Mouse (Mus musculus): ENCODE measurements around the gene Tmem209. TPM values are rescaled to one million over a fixed set of nuclear protein-coding genes. Genes with fewer than 3 reads are reported as not detected.

Tmem209 gene
- polyA plus RNA-seq, 1 experiment from 2014 or later: 38.3 TPM

DNA sequence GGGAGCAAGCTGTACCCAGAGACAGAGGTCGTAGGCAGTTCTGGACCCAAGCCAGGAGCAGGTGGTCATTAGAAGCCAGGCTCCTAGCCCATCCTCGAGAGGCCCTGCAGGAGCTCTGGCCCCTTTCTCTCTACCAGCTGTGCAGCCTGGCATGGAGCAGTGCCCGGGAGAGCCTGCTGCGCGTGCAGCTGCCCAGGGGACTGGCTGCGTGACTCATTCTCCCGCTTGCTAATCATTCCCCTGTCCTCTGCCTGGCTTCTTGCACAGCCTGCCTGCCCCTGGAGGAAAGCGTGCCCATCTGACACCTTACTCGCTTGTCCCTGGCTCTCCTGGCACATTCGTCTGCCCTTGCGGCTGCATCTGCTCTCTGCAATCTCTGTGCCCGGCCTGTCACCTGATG is 40.2 kb downstream of the Tmem209 start:
- Histone ChIP-seq H3K4me1 (replicated peaks) (peaks cover 28% of the 10 kb centered on the region), H3K36me3 (no peaks in the 10 kb centered on the region), H3K27ac (peak overlapping the region; percentile 70), H3K27me3 (ENCODE audit: insufficient read depth, poor library complexity, severe bottlenecking) (peaks cover 5% of the 10 kb centered on the region; the same call in 1 of the 2 replicates), H3K4me3 (no peak overlapping the region), H3K9me3 (no peaks in the 10 kb centered on the region)
- 87% methylated on average over 12 of the region's 12 CpGs for WGBS
- no peak for DNase-seq (ENCODE audit: low spot score)

DNA sequence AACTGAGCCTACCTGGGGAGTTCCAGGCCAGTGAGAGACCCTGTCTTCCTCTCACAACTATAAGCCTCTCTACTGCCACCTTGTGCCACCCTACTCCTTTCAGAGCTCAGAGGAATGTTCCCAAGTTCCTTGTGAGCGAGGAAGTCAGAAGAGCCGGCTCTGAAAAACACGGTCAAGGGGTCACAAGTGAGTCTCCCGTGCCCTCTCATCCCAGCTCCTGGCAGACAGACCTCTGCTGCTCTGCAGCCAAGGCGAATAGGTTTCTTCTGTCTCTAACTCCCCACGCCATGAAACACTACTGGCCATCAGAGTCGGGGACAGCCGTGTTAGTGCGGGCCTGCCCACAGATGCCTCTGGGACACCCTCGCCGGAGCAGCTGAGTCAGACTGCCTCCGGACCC is 40.9 kb downstream of the Tmem209 start:
- WGBS: 52% methylated on average over 12 of the region's 12 CpGs
- Histone ChIP-seq H3K4me3 (no peak overlapping the region), H3K9me3 (no peaks in the 10 kb centered on the region), H3K4me1 (replicated peaks) (peaks cover 28% of the 10 kb centered on the region), H3K27ac (peak overlapping the region; percentile 70), H3K36me3 (no peaks in the 10 kb centered on the region), H3K27me3 (ENCODE audit: insufficient read depth, poor library complexity, severe bottlenecking) (peaks cover 5% of the 10 kb centered on the region; the same call in 1 of the 2 replicates)
- DNase-seq (ENCODE audit: low spot score): peak; percentile 35

DNA sequence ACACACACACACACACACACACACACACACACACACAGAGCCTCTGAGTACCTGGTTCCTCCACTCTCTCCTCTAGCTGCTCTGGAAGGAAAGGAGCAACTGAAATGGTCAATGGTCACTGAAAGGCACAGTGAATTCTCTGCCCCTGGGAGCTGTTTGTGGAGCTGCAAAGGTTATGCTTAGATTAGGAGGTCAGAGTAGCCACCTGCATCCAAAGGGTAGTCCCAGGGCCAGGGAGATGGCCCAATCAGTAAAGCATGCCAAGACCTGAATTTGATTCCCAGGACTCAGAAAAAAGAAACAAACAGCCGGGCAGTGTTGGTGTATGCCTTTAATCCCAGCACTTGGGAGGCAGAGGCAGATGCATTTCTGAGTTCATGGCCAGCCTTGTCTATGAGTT is 41.5 kb downstream of the Tmem209 start:
- Histone ChIP-seq H3K36me3 (no peaks in the 10 kb centered on the region), H3K27ac (no peak overlapping the region), H3K4me3 (no peak overlapping the region), H3K27me3 (ENCODE audit: insufficient read depth, poor library complexity, severe bottlenecking) (peaks cover 5% of the 10 kb centered on the region; the same call in 1 of the 2 replicates), H3K4me1 (replicated peaks) (peaks cover 28% of the 10 kb centered on the region), H3K9me3 (no peaks in the 10 kb centered on the region)
- 72% methylated on average over 1 of the region's 1 CpGs for WGBS
- DNase-seq (ENCODE audit: low spot score): no peak

DNA sequence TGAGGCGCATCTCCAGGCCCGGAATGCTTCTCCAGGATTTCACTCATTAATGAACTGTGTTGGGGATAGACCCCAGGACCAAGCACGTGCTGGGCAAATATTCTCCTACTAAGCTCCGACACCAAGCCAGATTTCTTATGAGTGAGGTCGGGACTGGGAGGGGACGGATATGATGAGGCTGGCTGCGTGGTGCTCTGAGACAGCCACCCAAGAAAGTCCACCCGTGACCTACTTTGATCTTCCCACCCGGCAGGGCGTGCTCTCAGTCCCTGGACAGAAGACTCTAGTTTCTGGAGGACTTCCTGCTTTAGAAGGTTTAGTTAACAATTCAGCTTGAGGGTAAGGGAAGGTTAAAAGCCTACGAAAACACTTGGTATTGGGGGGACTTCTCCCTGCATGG is 44.0 kb downstream of the Tmem209 start:
- peaks cover 48% of the 10 kb centered on the region for H3K4me1 ChIP-seq (replicated peaks)
- peaks cover 5% of the 10 kb centered on the region; the same call in 1 of the 2 replicates for H3K27me3 ChIP-seq (ENCODE audit: insufficient read depth, poor library complexity, severe bottlenecking)
- no peak overlapping the region for H3K4me3 ChIP-seq
- no peak for DNase-seq (ENCODE audit: low spot score)
- H3K9me3 ChIP-seq: no peaks in the 10 kb centered on the region
- no peaks in the 10 kb centered on the region for H3K36me3 ChIP-seq
- WGBS: 85% methylated on average over 11 of the region's 11 CpGs
- H3K27ac ChIP-seq: no peak overlapping the region; the same call in 1 of the 2 replicates

DNA sequence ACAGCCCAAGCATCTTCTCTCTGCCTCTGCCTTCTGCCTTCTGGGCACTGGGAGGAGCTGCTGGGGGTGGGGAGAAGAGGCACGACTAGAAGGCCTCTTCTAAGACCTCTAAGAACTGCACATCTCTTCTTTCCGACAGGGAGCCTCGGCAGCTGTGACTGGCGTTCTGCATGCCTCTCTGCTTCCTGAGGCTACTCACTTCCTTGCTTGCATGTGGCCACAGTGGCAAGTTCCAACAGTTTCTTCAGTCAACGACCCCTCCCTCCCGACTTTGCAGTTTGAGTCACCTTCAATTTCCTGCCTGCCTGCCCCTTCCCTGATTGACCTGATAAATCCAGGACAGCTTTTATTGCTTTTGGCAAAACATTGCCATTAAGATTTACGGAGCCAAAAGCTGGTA is 46.8 kb downstream of the Tmem209 start:
- DNase-seq (ENCODE audit: low spot score): no peak
- Histone ChIP-seq H3K27me3 (ENCODE audit: insufficient read depth, poor library complexity, severe bottlenecking) (peaks cover 5% of the 10 kb centered on the region; the same call in 1 of the 2 replicates), H3K4me1 (replicated peaks) (peaks cover 51% of the 10 kb centered on the region), H3K27ac (peak overlapping the region; percentile 95), H3K4me3 (no peak overlapping the region), H3K9me3 (no peaks in the 10 kb centered on the region), H3K36me3 (no peaks in the 10 kb centered on the region)
- 49% methylated on average over 7 of the region's 7 CpGs for WGBS

DNA sequence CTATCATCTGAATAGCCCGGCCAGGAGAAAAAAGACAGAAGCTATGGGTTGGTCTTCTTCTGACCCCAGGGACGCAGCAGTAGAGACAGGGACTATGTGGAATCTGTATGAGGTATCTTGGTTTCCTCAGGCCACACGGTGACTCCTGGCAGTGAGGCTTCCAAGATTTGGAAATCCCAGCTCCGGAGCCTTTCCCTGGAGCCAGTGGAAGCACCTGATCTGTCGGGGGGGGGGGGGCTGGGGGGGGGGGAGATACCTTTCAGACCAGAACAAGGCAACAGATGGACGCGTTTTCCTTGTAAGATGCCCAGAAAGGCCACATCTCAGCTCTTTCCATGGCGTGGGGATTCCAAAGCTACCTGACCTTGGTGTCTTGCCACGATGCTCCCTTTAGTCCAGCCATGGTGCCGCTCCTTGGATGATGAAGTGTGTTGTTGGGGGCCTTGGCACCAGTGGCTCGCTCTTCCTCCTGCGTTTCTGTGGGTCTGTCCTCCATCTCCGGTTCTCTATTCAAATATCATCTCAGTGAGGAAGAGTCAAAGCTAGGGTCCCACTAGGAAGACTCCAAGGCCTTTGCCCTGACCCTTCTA is 47.7 kb downstream of the Tmem209 start:
- Histone ChIP-seq H3K27me3 (ENCODE audit: insufficient read depth, poor library complexity, severe bottlenecking) (peaks cover 5% of the 10 kb centered on the region; the same call in 1 of the 2 replicates), H3K36me3 (no peaks in the 10 kb centered on the region), H3K4me1 (replicated peaks) (peaks cover 43% of the 10 kb centered on the region), H3K27ac (peak overlapping the region; percentile 95), H3K9me3 (no peaks in the 10 kb centered on the region), H3K4me3 (no peak overlapping the region)
- no peak for DNase-seq (ENCODE audit: low spot score)
- WGBS: 88% methylated on average over 13 of the region's 13 CpGs

DNA sequence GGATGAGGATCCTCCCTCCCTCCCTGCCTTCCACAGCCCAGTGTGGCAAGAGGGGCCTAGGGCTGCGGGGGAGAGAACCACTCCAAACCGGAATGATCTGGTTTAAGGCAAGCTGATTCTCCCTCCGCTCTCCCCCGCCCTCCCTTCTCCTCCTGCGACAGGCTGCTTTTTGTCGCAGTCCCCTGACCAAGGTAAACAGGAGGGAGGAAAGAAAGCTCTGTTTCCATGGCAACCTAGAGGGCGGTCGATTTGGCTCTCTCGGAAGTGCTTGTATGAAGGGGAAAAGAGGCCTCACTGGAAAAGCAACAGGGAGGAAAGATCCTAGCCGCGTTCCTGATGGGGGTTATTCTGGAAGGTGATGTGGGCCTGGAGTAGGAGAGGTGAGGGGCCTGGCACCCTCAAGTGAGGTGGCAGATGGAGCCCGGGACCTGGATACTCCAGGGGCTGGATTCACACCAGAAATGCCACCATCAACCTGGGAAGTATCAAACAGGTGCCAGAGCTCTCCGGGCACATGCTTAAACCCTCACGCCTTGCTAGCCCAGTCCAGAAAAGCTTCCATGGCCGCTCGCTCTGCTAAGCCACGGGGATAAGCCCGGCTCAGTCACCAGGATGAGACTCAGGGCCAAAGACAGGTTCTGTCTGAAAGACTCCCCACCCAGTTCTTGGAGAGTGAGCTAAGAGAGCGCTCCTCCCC is 48.7 kb downstream of the Tmem209 start:
- H3K27ac ChIP-seq: peak overlapping the region; percentile 95
- DNase-seq (ENCODE audit: low spot score): peak; percentile 90
- H3K36me3 ChIP-seq: peaks cover 6% of the 10 kb centered on the region; the same call in 1 of the 2 replicates
- no peaks in the 10 kb centered on the region for H3K9me3 ChIP-seq
- H3K4me1 ChIP-seq (replicated peaks): peaks cover 43% of the 10 kb centered on the region
- WGBS: 12% methylated on average over 19 of the region's 19 CpGs
- peaks cover 5% of the 10 kb centered on the region; the same call in 1 of the 2 replicates for H3K27me3 ChIP-seq (ENCODE audit: insufficient read depth, poor library complexity, severe bottlenecking)
- peak overlapping the region; percentile 59 for H3K4me3 ChIP-seq

DNA sequence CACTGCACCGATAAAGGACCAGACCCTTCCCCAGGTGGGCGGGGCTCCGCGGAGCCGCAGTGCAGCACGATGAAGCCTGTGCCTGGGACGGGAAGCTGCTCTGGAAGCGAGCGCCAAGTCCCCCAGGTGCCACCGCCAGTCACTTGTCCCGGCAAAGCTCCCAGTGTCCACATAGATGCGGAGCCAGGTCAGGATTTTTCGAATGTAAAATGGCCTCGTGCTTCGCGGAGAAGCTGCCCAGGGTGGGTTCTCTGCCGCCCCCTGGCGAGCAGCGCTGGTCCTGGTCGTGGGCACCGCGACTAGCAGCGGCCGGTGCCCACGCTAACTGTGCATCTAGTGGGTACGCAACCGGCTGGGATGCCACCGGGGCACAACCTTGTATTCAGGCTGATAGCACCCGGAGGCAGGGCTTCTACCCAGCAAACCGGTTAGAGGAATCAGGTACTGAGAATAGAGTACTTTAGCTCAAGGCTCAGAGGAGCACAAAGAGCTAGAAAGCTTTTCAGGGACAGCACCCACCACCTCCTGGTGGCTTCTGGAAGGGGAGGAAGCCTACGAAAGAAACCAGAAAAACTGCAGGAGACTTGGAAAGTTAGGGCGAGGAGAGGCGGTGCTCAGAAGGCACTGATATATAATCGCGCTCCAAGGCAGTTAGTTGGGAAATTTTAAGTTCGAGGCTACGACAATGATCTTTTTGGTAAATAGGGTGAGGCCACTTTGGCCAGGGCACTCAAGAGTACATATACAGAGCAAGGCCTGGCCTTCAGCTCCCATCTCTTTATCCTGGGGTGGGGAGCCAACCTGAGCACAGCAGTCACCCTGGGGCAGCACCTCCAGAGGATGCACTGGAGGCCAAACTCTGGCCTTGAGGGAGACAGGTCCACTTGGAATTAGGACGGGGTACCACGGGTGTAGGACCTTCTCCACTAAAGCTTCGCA is 49.5 kb downstream of the Tmem209 start:
- Histone ChIP-seq H3K4me3 (peak overlapping the region; percentile 59), H3K4me1 (replicated peaks) (peaks cover 43% of the 10 kb centered on the region), H3K27me3 (ENCODE audit: insufficient read depth, poor library complexity, severe bottlenecking) (peaks cover 5% of the 10 kb centered on the region; the same call in 1 of the 2 replicates), H3K27ac (peak overlapping the region; percentile 95), H3K9me3 (no peaks in the 10 kb centered on the region), H3K36me3 (peaks cover 14% of the 10 kb centered on the region)
- DNase-seq (ENCODE audit: low spot score): peak; percentile 86
- WGBS: 5% methylated on average over 40 of the region's 40 CpGs

DNA sequence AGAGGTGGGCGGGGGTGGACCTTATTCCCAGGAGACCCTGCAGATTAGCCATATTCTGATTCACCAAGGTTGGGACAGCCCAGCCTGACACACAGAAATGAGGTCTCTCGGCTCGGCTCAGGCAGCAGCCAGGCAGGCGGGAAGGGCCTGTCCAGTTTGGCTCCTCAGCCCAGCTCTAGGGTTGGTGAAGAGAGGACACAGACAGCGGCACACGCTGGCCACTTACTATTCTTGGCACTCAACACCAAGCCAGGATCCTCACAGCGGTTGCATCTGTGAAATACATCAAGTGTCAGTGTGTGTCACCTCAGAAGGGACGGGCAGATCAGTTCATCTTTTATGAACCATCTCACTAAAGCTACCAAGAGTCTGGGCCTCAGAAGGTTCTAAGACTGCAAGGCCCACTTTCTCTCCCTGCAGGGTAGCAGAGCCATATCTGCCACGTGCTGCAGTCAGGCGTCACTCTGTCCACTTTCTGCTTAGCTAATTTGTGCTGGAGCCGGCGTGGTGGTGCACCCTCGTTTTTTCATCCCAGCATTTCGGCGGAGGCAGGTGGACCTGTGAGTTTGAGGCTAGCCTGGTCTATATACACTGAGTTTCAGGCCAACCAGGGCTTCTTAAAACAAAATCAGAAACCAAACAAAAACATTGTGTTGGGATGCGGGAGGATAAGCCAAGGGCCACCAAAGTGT is 50.4 kb downstream of the Tmem209 start:
- H3K4me1 ChIP-seq (replicated peaks): peaks cover 37% of the 10 kb centered on the region
- peaks cover 23% of the 10 kb centered on the region for H3K36me3 ChIP-seq
- WGBS: 77% methylated on average over 16 of the region's 16 CpGs
- DNase-seq (ENCODE audit: low spot score): no peak
- H3K9me3 ChIP-seq: no peaks in the 10 kb centered on the region
- no peaks in the 10 kb centered on the region; the same call in 1 of the 2 replicates for H3K27me3 ChIP-seq (ENCODE audit: insufficient read depth, poor library complexity, severe bottlenecking)
- H3K4me3 ChIP-seq: peak overlapping the region; percentile 59
- peak overlapping the region; percentile 95 for H3K27ac ChIP-seq

DNA sequence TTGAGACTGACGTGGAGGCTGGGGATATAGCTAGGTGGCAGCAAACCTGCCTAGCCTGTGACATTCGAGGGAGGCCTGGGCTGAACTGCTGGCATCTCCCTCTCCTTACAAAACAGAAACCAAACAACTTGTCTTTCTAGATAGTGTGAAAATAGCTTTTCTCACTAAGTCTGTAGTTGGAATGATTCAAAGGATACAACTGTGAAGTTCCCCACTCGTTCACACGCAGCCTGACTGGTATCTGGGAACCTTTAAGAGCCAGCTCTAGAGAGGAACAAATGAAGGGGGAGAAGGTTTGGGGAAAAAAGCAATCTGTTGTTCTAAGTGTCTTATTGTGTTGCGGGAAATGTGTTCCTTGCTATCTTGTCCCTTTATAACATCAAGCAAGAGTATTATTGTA is 51.0 kb downstream of the Tmem209 start:
- Histone ChIP-seq H3K27me3 (ENCODE audit: insufficient read depth, poor library complexity, severe bottlenecking) (no peaks in the 10 kb centered on the region; the same call in 1 of the 2 replicates), H3K4me3 (no peak overlapping the region), H3K9me3 (no peaks in the 10 kb centered on the region), H3K4me1 (replicated peaks) (peaks cover 37% of the 10 kb centered on the region), H3K36me3 (peaks cover 28% of the 10 kb centered on the region), H3K27ac (peak overlapping the region; percentile 95)
- 88% methylated on average over 5 of the region's 5 CpGs for WGBS
- DNase-seq (ENCODE audit: low spot score): no peak

DNA sequence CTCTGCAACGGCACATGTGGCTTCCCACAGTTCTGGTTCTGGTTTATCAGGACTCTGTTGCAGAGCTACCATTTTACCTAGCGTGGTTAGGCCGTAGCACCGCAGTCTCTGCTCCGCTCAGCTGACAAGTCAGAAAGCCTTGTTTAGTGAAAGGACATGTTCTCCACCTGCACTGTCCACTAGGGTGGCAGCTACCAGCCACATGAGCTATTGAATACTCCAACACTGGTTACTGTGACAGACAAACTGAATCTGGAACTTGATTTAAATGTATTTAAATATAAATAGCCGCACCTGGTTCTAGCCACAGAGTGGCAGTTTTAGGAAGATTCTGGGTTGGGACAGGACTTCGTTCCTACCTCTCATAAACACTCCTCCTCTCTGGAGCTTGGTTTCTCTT is 52.6 kb downstream of the Tmem209 start:
- Histone ChIP-seq H3K36me3 (peaks cover 45% of the 10 kb centered on the region), H3K4me3 (no peak overlapping the region), H3K4me1 (replicated peaks) (peaks cover 30% of the 10 kb centered on the region), H3K27ac (no peak overlapping the region), H3K9me3 (no peaks in the 10 kb centered on the region), H3K27me3 (ENCODE audit: insufficient read depth, poor library complexity, severe bottlenecking) (no peaks in the 10 kb centered on the region; the same call in 1 of the 2 replicates)
- no peak for DNase-seq (ENCODE audit: low spot score)
- WGBS: 95% methylated on average over 7 of the region's 7 CpGs

DNA sequence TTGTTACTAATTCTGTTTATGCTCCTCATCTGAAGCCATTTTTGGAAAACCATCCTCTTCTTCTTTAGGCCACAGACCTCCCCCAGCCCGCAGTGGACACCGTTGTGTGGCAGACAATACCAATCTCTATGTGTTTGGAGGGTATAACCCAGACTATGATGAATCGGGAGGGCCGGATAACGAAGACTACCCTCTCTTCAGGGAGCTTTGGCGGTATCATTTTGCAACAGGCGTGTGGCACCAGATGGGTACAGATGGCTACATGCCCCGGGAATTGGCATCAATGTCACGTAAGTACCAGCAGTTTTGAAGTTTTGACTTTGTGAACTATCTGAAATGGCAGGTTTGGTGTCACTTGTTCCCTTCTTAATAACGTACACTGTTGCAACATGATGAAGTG is 70.0 kb downstream of the Tmem209 start:
- Histone ChIP-seq H3K36me3 (peaks cover 56% of the 10 kb centered on the region), H3K4me1 (replicated peaks) (no peaks in the 10 kb centered on the region), H3K4me3 (no peak overlapping the region), H3K9me3 (no peaks in the 10 kb centered on the region), H3K27me3 (ENCODE audit: insufficient read depth, poor library complexity, severe bottlenecking) (no peaks in the 10 kb centered on the region), H3K27ac (no peak overlapping the region)
- 97% methylated on average over 10 of the region's 10 CpGs for WGBS
- DNase-seq (ENCODE audit: low spot score): no peak

Data from hindbrain, embryonic 10.5 days (tissue).